Mouse (Mus musculus) heart, adult 2 months (tissue): ENCODE measurements at regions not wholly inside any gene's neighbourhood (a gene's known extent, or its start where the extent isn't known, plus 50 kb on each side); places are given as distances from the start of the nearest gene placed in this dataset.
A peak's percentile ranks its signal among the peaks of the same experiment; 100 is the strongest.

ENCODE experiments used
- DNase-seq, 2 experiments: peaks; one replicate each; pipeline ENCODE4 v3.0.0; 2021
- H3K27ac ChIP-seq: fragments of 200-600 bp; 2 replicates; pipeline ENCODE4 v1.8.1; 2022
- H3K27me3 ChIP-seq: fragments of 200-500 bp; 2 replicates; pipeline ENCODE4 v1.6.1; 2012; ENCODE audit warnings: mild to moderate bottlenecking, low read length, inconsistent platforms, mixed read lengths; ENCODE audit not compliant: control insufficient read depth, insufficient read depth
- H3K36me3 ChIP-seq: fragments of 200-500 bp; 2 replicates; pipeline ENCODE4 v1.6.1; 2012; ENCODE audit warnings: low read length, inconsistent platforms; ENCODE audit not compliant: control insufficient read depth, insufficient read depth
- H3K4me1 ChIP-seq: fragments of 200-500 bp; 2 replicates; pipeline ENCODE4 v1.6.1; 2011; ENCODE audit warnings: low read length; ENCODE audit not compliant: control insufficient read depth, insufficient read depth
- H3K4me3 ChIP-seq: fragments of 200-600 bp; 2 replicates; pipeline ENCODE4 v1.8.1; 2022
- H3K79me2 ChIP-seq: fragments of 200-500 bp; replicated peaks from 2 replicates; pipeline ENCODE4 v1.6.1; 2012; ENCODE audit warnings: mild to moderate bottlenecking, inconsistent platforms, low read length, moderate library complexity, mixed read lengths; ENCODE audit not compliant: control insufficient read depth, insufficient read depth
- H3K9ac ChIP-seq: fragments of 200-500 bp; 2 replicates; pipeline ENCODE4 v1.6.1; 2012; ENCODE audit warnings: low read depth, mild to moderate bottlenecking, control low read depth, inconsistent platforms, low read length, mixed read lengths
- CTCF ChIP-seq: fragments of 200-600 bp; IDR thresholded peaks from 2 replicates; pipeline ENCODE4 v1.8.1; 2022; ENCODE audit warnings: antibody characterized with exemption, mild to moderate bottlenecking, moderate library complexity
- EP300 ChIP-seq: fragments of 200-500 bp; IDR thresholded peaks from 2 replicates; pipeline ENCODE4 v1.6.1; 2011; ENCODE audit warnings: low read depth, low read length, control low read depth; ENCODE audit not compliant: insufficient read depth
- POLR2A ChIP-seq: fragments of 200-500 bp; IDR thresholded peaks from 2 replicates; pipeline ENCODE4 v1.6.1; 2011; ENCODE audit warnings: mild to moderate bottlenecking, low read depth, low read length, control low read depth; ENCODE audit not compliant: insufficient read depth
- WGBS: fragments of 180-500 bp; shearing (Covaris S2); methylation state at CpG from one replicate; pipeline ENCODE4 v1.1.7; 2018; 5-methylcytosine and 5-hydroxymethylcytosine counted together
- intact Hi-C: fragments of 180-260 bp; cut with DNase I; formaldehyde crosslinking; loops from one replicate; pipeline ENCODE4 v1.15.1; 2025

- Histone ChIP-seq H3K9ac (no peak overlapping the region), H3K27ac (no peak overlapping the region), H3K4me1 (no peaks in the 10 kb centered on the region), H3K79me2 (no peaks in the 10 kb centered on the region), H3K27me3 (no peaks in the 10 kb centered on the region), H3K36me3 (no peaks in the 10 kb centered on the region), H3K4me3 (no peak overlapping the region)
- DNase-seq, result no peak
- TF ChIP-seq CTCF, result no peak
- no peak for TF ChIP-seq POLR2A
- no peak for TF ChIP-seq EP300
- WGBS, result 91% methylated on average over 1 of the region's 1 CpGs
- intact Hi-C loops, result no loop called here
These were observed 312.3 kb downstream of the Mex3b start for GRCm38 (mm10) chr7:83179403-83179802.

GRCm38 (mm10) chr7:83186341-83186740 is 319.2 kb downstream of the Mex3b start:
- DNase-seq, result no peak
- TF ChIP-seq EP300 (no peak), CTCF (no peak), POLR2A (no peak)
- Histone ChIP-seq H3K9ac (no peak overlapping the region), H3K4me1 (no peaks in the 10 kb centered on the region), H3K27me3 (no peaks in the 10 kb centered on the region), H3K79me2 (no peaks in the 10 kb centered on the region), H3K4me3 (no peak overlapping the region), H3K27ac (no peak overlapping the region), H3K36me3 (no peaks in the 10 kb centered on the region)
- intact Hi-C loops, result no loop called here
- 89% methylated on average over 9 of the region's 9 CpGs for WGBS

- no peaks in the 10 kb centered on the region for H3K79me2 ChIP-seq
- no peaks in the 10 kb centered on the region for H3K36me3 ChIP-seq
- DNase-seq, result no peak
- no peak overlapping the region for H3K27ac ChIP-seq
- TF ChIP-seq POLR2A (no peak), EP300 (no peak)
- no peak overlapping the region for H3K9ac ChIP-seq
- WGBS, result 85% methylated on average over 12 of the region's 12 CpGs
- intact Hi-C loops, result no loop called here
- no peaks in the 10 kb centered on the region for H3K27me3 ChIP-seq
- H3K4me3 ChIP-seq, result no peak overlapping the region
- no peaks in the 10 kb centered on the region for H3K4me1 ChIP-seq
These were observed 328.9 kb downstream of the Mex3b start for GRCm38 (mm10) chr7:83195896-83196537.

- Histone ChIP-seq H3K27ac (no peak overlapping the region), H3K4me3 (no peak overlapping the region), H3K27me3 (no peaks in the 10 kb centered on the region), H3K79me2 (no peaks in the 10 kb centered on the region), H3K4me1 (peaks cover 7% of the 10 kb centered on the region; the same call in 1 of the 2 replicates), H3K36me3 (no peaks in the 10 kb centered on the region), H3K9ac (no peak overlapping the region)
- DNase-seq, result no peak
- WGBS, result 68% methylated on average over 2 of the region's 2 CpGs
- intact Hi-C loops, result no loop called here
- TF ChIP-seq EP300 (no peak), POLR2A (no peak), CTCF (no peak)
These were observed 330.4 kb downstream of the Mex3b start for GRCm38 (mm10) chr7:83197490-83197889.

- intact Hi-C loops, result no loop called here
- H3K4me1 ChIP-seq, result peaks cover 8% of the 10 kb centered on the region; the same call in 1 of the 2 replicates
- no peaks in the 10 kb centered on the region for H3K27me3 ChIP-seq
- no peak overlapping the region for H3K4me3 ChIP-seq
- no peak overlapping the region for H3K27ac ChIP-seq
- TF ChIP-seq CTCF (no peak), POLR2A (no peak), EP300 (no peak)
- 59% methylated on average over 7 of the region's 7 CpGs for WGBS
- no peak for DNase-seq
- H3K36me3 ChIP-seq, result no peaks in the 10 kb centered on the region
- H3K9ac ChIP-seq, result no peak overlapping the region
- no peaks in the 10 kb centered on the region for H3K79me2 ChIP-seq
These were observed 334.1 kb downstream of the Mex3b start for GRCm38 (mm10) chr7:83201126-83201686.

- H3K79me2 ChIP-seq, result no peaks in the 10 kb centered on the region
- H3K36me3 ChIP-seq, result no peaks in the 10 kb centered on the region
- no peak overlapping the region for H3K9ac ChIP-seq
- H3K4me3 ChIP-seq, result no peak overlapping the region
- WGBS, result 7% methylated on average over 11 of the region's 11 CpGs
- DNase-seq, result peak; percentile 22 to 28
- H3K27me3 ChIP-seq, result no peaks in the 10 kb centered on the region
- H3K4me1 ChIP-seq, result peaks cover 8% of the 10 kb centered on the region; the same call in 1 of the 2 replicates
- H3K27ac ChIP-seq, result no peak overlapping the region
- TF ChIP-seq CTCF (peak; percentile 60), EP300 (no peak)
- intact Hi-C loops, result no loop called here
These were observed 334.8 kb downstream of the Mex3b start for GRCm38 (mm10) chr7:83201768-83202493.
